Mouse (Mus musculus) liver, adult 2 months (tissue): ENCODE measurements around the gene Ptges. TPM values are rescaled to one million over a fixed set of nuclear protein-coding genes. Genes with fewer than 3 reads are reported as not detected.

Source experiments
- DNase-seq: peaks from one replicate; pipeline ENCODE4 v3.0.0-alpha.2; 2011; ENCODE audit warnings: low read depth, low spot score; ENCODE audit errors: extremely low read depth
- H3K27ac ChIP-seq: fragments of 200-500 bp; replicated peaks from 2 replicates; pipeline ENCODE4 v1.5.1; 2012; ENCODE audit warnings: low read depth, mild to moderate bottlenecking, control low read depth, inconsistent platforms, low read length; ENCODE audit not compliant: insufficient read depth
- H3K27me3 ChIP-seq: fragments of 200-500 bp; 2 replicates; pipeline ENCODE4 v1.6.1; 2012; ENCODE audit warnings: mild to moderate bottlenecking, moderate library complexity, low read length, inconsistent platforms; ENCODE audit not compliant: control insufficient read depth, insufficient read depth
- H3K36me3 ChIP-seq: fragments of 200-500 bp; 2 replicates; pipeline ENCODE4 v1.6.1; 2012; ENCODE audit warnings: low read length, inconsistent platforms; ENCODE audit not compliant: control insufficient read depth, insufficient read depth
- H3K4me1 ChIP-seq: fragments of 200-500 bp; 2 replicates; pipeline ENCODE4 v1.6.1; 2011; ENCODE audit warnings: low read length; ENCODE audit not compliant: control insufficient read depth, insufficient read depth
- H3K4me3 ChIP-seq: fragments of 200-500 bp; 2 replicates; pipeline ENCODE4 v1.5.1; 2011; ENCODE audit warnings: low read depth, mild to moderate bottlenecking, control low read depth, low read length, moderate library complexity; ENCODE audit not compliant: insufficient read depth
- H3K79me2 ChIP-seq: fragments of 200-500 bp; 2 replicates; pipeline ENCODE4 v1.6.1; 2012; ENCODE audit warnings: inconsistent platforms, mild to moderate bottlenecking, low read length, moderate library complexity; ENCODE audit not compliant: control insufficient read depth, insufficient read depth
- H3K9ac ChIP-seq: fragments of 200-500 bp; 2 replicates; pipeline ENCODE4 v1.6.1; 2012; ENCODE audit warnings: low read depth, mild to moderate bottlenecking, control low read depth, inconsistent platforms, low read length
- CTCF ChIP-seq: fragments of 200-500 bp; IDR thresholded peaks from 2 replicates; pipeline ENCODE4 v1.5.1; 2011; ENCODE audit warnings: low read depth, low read length, control low read depth
- POLR2A ChIP-seq: fragments of 200-500 bp; IDR thresholded peaks from 2 replicates; pipeline ENCODE4 v1.6.1; 2011; ENCODE audit warnings: low read length, control low read depth; ENCODE audit not compliant: insufficient read depth; ENCODE audit errors: extremely low read depth
- WGBS: fragments of 180-500 bp; shearing (Covaris S2); methylation state at CpG from one replicate; pipeline ENCODE4 v1.1.7; 2018; 5-methylcytosine and 5-hydroxymethylcytosine counted together
- polyA plus RNA-seq: library from polyadenylated mRNA; depleted of rRNA; stranded (reverse); fragments of >200 nt; gene quantifications from 2 replicates; pipeline ENCODE4 v1.2.3, GENCODE M21; 2012
- total RNA-seq: library from RNA; depleted of rRNA; stranded (reverse); fragments of >200 nt; gene quantifications from 2 replicates; pipeline ENCODE4 v1.2.3, GENCODE M21; 2014

Ptges gene
- total and polyA plus RNA-seq, 2 experiments, result 0.09 to 0.17 TPM

DNA sequence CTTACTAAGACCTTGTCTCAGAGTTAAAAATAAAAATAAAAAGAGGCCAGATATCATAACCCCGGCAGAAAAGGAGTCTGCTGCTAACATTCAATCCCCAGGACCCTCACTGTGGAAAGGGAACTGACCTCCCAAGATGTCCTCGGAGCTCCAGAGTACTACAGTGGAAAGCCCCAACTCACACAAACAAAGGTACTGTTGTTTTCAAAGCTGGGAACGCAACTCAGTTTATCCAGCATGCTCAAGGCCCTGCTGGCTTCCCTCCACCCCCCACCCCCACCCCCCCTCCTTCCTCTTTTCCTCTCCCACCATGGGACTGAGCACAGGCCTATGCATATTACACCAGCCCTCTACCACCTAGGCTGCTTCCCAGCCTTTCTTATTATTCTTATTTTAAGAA lies 14.8 kb downstream of the Ptges start:
- Histone ChIP-seq H3K79me2 (no peaks in the 10 kb centered on the region), H3K4me1 (peaks cover 3% of the 10 kb centered on the region; the same call in 1 of the 2 replicates), H3K27me3 (no peaks in the 10 kb centered on the region), H3K27ac (no peak overlapping the region), H3K4me3 (no peak overlapping the region), H3K36me3 (no peaks in the 10 kb centered on the region), H3K9ac (no peak overlapping the region)
- TF ChIP-seq POLR2A (no peak), CTCF (no peak)
- WGBS, result 80% methylated on average over 3 of the region's 3 CpGs
- no peak for DNase-seq

DNA sequence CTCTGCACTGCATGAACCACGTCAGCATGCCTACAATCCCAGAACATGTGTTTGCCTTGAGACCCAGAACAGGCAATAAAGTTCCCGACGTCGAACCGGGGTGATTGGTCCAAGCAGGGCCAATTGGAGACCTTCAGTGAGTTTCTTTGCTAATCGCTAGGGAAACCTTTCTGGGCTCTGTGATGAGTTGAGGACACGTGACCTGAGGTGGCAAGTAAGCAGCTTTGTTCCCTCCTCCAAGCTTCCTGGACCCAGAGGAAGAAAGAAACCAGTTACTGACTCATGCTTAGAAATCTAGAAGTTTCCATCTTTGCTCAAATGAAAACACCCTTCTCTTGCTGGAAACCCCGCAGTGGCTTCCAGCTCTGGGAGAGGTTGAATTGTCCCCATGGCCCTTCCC lies 16.6 kb downstream of the Ptges start:
- WGBS, result 85% methylated on average over 8 of the region's 8 CpGs

DNA sequence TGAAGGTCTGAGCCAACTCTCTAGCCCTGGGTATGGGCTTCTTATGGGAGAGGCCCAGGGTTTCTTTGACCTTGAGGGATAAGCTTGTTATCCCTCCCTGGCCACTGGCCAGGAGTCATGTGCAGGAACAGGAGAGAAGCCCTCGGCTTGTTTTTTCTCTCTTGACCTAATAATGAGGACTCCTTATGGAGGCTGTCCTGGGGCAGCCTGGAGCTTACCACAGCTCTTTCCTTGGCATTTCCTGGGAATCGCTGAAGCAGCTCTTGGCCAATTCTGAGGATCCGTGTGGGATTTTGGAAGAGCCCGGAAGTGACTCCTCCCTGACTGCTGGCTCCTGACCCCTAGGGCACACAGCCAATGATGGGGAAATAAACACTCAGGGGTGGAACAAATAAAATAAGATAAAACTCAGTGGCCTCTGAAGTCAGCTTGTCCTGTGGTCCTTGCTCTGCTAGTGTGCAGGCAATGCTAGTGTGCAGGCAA lies 17.3 kb downstream of the Ptges start:
- peak; percentile 43 for DNase-seq
- Histone ChIP-seq H3K36me3 (no peaks in the 10 kb centered on the region), H3K4me1 (peaks cover 2% of the 10 kb centered on the region; the same call in 1 of the 2 replicates), H3K9ac (no peak overlapping the region), H3K27me3 (no peaks in the 10 kb centered on the region), H3K79me2 (no peaks in the 10 kb centered on the region), H3K27ac (peak overlapping the region; percentile 17; the same call in 1 of the 2 replicates), H3K4me3 (no peak overlapping the region)
- 21% methylated on average over 4 of the region's 4 CpGs for WGBS
- no peak for TF ChIP-seq CTCF
- no peak for TF ChIP-seq POLR2A

More for the DNA sequence above, 16.6 kb downstream of the Ptges start:
- TF ChIP-seq POLR2A, result no peak
- no peak for TF ChIP-seq CTCF
- H3K9ac ChIP-seq, result no peak overlapping the region
- no peak overlapping the region for H3K27ac ChIP-seq
- no peaks in the 10 kb centered on the region for H3K79me2 ChIP-seq
- H3K4me3 ChIP-seq, result no peak overlapping the region
- no peaks in the 10 kb centered on the region for H3K36me3 ChIP-seq
- H3K4me1 ChIP-seq, result peaks cover 2% of the 10 kb centered on the region; the same call in 1 of the 2 replicates
- DNase-seq, result no peak
- no peaks in the 10 kb centered on the region for H3K27me3 ChIP-seq

DNA sequence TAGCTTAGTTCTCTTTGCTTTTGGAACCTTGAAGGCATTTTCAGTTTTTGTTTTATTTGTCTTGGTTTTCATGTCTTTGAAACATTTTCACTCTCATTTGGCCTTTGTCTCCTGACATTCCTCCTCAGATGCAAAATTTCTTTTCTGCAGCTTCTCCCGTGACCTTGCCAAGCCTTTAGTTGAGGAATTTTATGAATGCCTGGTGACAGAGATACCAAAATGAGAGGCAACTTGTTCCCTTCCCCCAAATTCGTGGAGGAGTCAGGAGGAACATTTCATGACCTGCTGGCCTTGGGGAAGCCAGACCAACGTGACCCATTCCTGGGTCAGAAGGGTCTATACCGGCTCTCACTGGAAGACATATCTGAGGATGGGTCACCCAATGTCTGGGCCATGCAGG lies 23.0 kb downstream of the Ptges start:
- Histone ChIP-seq H3K36me3 (no peaks in the 10 kb centered on the region), H3K27ac (no peak overlapping the region), H3K4me1 (no peaks in the 10 kb centered on the region), H3K27me3 (0 out of 2 replicates have a peak, but pooled peaks cover 4% of the 10 kb centered on the region), H3K79me2 (no peaks in the 10 kb centered on the region), H3K4me3 (no peak overlapping the region), H3K9ac (no peak overlapping the region)
- TF ChIP-seq CTCF (no peak), POLR2A (no peak)
- DNase-seq, result no peak
- 76% methylated on average over 4 of the region's 4 CpGs for WGBS

DNA sequence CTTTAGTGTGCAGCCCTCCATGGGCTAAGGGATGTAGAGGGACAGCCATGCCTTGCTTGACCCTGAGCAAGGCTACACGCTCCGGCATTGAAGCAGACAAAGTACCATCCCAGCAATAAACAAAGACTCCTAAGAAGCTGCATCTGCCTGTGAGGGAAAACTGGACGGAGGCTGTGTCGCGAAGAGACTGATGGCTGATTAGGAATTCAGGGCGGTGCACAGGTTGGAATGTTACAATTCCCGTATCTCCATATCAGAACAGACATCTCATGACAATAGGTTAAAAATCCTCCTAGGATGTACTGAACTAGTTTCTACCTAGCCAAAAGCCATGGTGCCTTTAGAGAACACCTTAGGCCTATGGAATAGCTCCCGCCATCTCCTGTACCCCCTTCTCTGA lies 23.8 kb downstream of the Ptges start:
- DNase-seq, result no peak
- H3K27ac ChIP-seq, result no peak overlapping the region
- H3K4me3 ChIP-seq, result no peak overlapping the region
- no peaks in the 10 kb centered on the region for H3K36me3 ChIP-seq
- TF ChIP-seq POLR2A (no peak), CTCF (no peak)
- no peaks in the 10 kb centered on the region for H3K79me2 ChIP-seq
- 98% methylated on average over 8 of the region's 8 CpGs for WGBS
- H3K9ac ChIP-seq, result no peak overlapping the region
- no peaks in the 10 kb centered on the region for H3K4me1 ChIP-seq
- 0 out of 2 replicates have a peak, but pooled peaks cover 4% of the 10 kb centered on the region for H3K27me3 ChIP-seq

DNA sequence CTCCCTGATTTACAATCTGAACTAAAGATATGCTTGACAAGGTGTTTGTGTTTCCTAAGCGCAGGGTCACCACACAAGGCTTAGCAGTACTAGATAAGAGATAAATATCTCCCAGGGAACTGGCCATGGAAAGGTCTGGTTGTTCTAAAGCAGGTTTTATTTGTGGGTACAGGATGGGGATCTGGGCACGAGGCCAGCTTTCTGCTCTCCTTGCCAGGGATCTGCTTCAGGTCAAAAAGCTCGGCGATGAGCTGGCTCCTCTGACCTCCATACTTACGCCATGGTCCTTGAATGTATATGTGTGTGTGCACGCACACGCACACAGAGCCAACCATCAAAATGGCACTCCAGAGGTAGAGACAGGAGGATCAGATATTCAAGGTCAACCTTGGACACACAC lies 24.7 kb downstream of the Ptges start:
- H3K36me3 ChIP-seq, result no peaks in the 10 kb centered on the region
- H3K4me3 ChIP-seq, result no peak overlapping the region
- TF ChIP-seq CTCF, result no peak
- no peak for TF ChIP-seq POLR2A
- WGBS, result 58% methylated on average over 7 of the region's 7 CpGs
- no peak overlapping the region for H3K9ac ChIP-seq
- H3K27me3 ChIP-seq, result 0 out of 2 replicates have a peak, but pooled peaks cover 4% of the 10 kb centered on the region
- H3K4me1 ChIP-seq, result no peaks in the 10 kb centered on the region
- no peaks in the 10 kb centered on the region for H3K79me2 ChIP-seq
- no peak overlapping the region for H3K27ac ChIP-seq
- no peak for DNase-seq
